Mouse (Mus musculus) embryonic fibroblast, embryonic 13.5 days (primary cell): Measurements from ENCODE around the gene Scaper.

Experiments
- CTCF ChIP-seq: IDR thresholded peaks from 2 replicates; pipeline ENCODE4 v1.5.1; 2011; ENCODE audit warnings: mild to moderate bottlenecking, control low read depth, low read length, moderate library complexity, borderline replicate concordance; ENCODE audit not compliant: insufficient read depth
- POLR2A ChIP-seq: IDR thresholded peaks from 2 replicates; pipeline ENCODE4 v1.6.1; 2011; ENCODE audit warnings: low read depth, mild to moderate bottlenecking, control low read depth, low read length, moderate library complexity

GRCm38 (mm10) chr9:55510651-55511235 is 427.2 kb downstream of the Scaper start:
- no peak for TF ChIP-seq CTCF
- TF ChIP-seq POLR2A: no peak
